Mouse (Mus musculus) adrenal gland, postnatal 25 days (tissue): Measurements from ENCODE around the gene Elovl6. TPM values are rescaled to one million over a fixed set of nuclear protein-coding genes. Genes with fewer than 3 reads are reported as not detected.

ENCODE experiments used
- DNase-seq: peaks from one replicate; pipeline ENCODE4 v3.0.0; 2021; ENCODE audit warnings: mixed read lengths
- total RNA-seq: library from RNA; stranded (reverse); gene quantifications from 2 replicates; pipeline ENCODE4 v1.2.3, GENCODE M21; 2021

The Elovl6 gene
- total RNA-seq, 1 experiment from 2014 or later: 46.0 TPM

GRCm38 (mm10) chr3:129541456-129541855, 9.3 kb downstream of the Elovl6 start:
- DNase-seq: no peak

GRCm38 (mm10) chr3:129543376-129543775, 11.2 kb downstream of the Elovl6 start:
- no peak for DNase-seq

GRCm38 (mm10) chr3:129544217-129544616, 12.1 kb downstream of the Elovl6 start:
- DNase-seq: no peak

- DNase-seq: no peak
Observed at GRCm38 (mm10) chr3:129545228-129545627, 13.1 kb downstream of the Elovl6 start.

- no peak for DNase-seq
Observed at GRCm38 (mm10) chr3:129545801-129546200, 13.6 kb downstream of the Elovl6 start.

GRCm38 (mm10) chr3:129547837-129548435, 15.8 kb downstream of the Elovl6 start:
- DNase-seq: no peak

- DNase-seq: no peak
Observed at GRCm38 (mm10) chr3:129548760-129549159, 16.6 kb downstream of the Elovl6 start.

- no peak for DNase-seq
Observed at GRCm38 (mm10) chr3:129549546-129549945, 17.4 kb downstream of the Elovl6 start.

- DNase-seq: no peak
Observed at GRCm38 (mm10) chr3:129551581-129552290, 19.6 kb downstream of the Elovl6 start.

GRCm38 (mm10) chr3:129552370-129552769, 20.2 kb downstream of the Elovl6 start:
- no peak for DNase-seq

- no peak for DNase-seq
Observed at GRCm38 (mm10) chr3:129553173-129553572, 21.0 kb downstream of the Elovl6 start.

GRCm38 (mm10) chr3:129553661-129554060, 21.5 kb downstream of the Elovl6 start:
- DNase-seq: no peak

GRCm38 (mm10) chr3:129554436-129554835, 22.3 kb downstream of the Elovl6 start:
- no peak for DNase-seq

GRCm38 (mm10) chr3:129557048-129557447, 24.9 kb downstream of the Elovl6 start:
- DNase-seq: no peak

GRCm38 (mm10) chr3:129557566-129557965, 25.4 kb downstream of the Elovl6 start:
- DNase-seq: no peak

GRCm38 (mm10) chr3:129558016-129558955, 26.1 kb downstream of the Elovl6 start:
- DNase-seq: no peak

- no peak for DNase-seq
Observed at GRCm38 (mm10) chr3:129560068-129560467, 27.9 kb downstream of the Elovl6 start.

- DNase-seq: no peak
Observed at GRCm38 (mm10) chr3:129561011-129561410, 28.9 kb downstream of the Elovl6 start.

GRCm38 (mm10) chr3:129561853-129562252, 29.7 kb downstream of the Elovl6 start:
- no peak for DNase-seq

GRCm38 (mm10) chr3:129562411-129562810, 30.3 kb downstream of the Elovl6 start:
- DNase-seq: no peak

- no peak for DNase-seq
Observed at GRCm38 (mm10) chr3:129563807-129564206, 31.7 kb downstream of the Elovl6 start.

- DNase-seq: no peak
Observed at GRCm38 (mm10) chr3:129564852-129565251, 32.7 kb downstream of the Elovl6 start.

GRCm38 (mm10) chr3:129565458-129565857, 33.3 kb downstream of the Elovl6 start:
- DNase-seq: no peak
